8 mouse cellular contexts compared by ENCODE assay signal in genomic region chr2:25291184-25292053, GRCm38 (mm10). TPM values are rescaled to one million over a fixed set of nuclear protein-coding genes. Genes with fewer than 3 reads are reported as not detected.
DNase-seq lines count a peak whose midpoint lies in the region; ATAC-seq and TF ChIP-seq lines count a peak whose summit lies in the region.
"Had no signal": no experiment of that assay in that cellular context is flagged by ENCODE, and none has a peak within 500 bp of the region (broad histone marks: within the 10 kb centered on the region; RNA-seq: fewer than 3 reads in every experiment).

No protein-coding gene starts in this region.

- peak overlapping the region; percentile 51; the same call in 1 of the 2 replicates for H3K4me3 ChIP-seq in ES-Bruce4 (ENCODE audit: low read depth, low read length)
- H3K4me3 ChIP-seq in brown adipose tissue, adult 24 weeks (ENCODE audit: insufficient read depth, low read depth, low read length), result peak overlapping the region; percentile 35
- peak overlapping the region; percentile 25; the same call in 1 of the 2 replicates for H3K4me3 ChIP-seq in hindbrain, embryonic 11.5 days (ENCODE audit: low read depth, low read length)
- peak overlapping the region; percentile 38 for H3K4me3 ChIP-seq in lung, postnatal 0 days (ENCODE audit: low read depth, low read length)

- no peaks in the 10 kb centered on the region for H3K36me3 ChIP-seq in ES-Bruce4 (ENCODE audit: control insufficient read depth, insufficient read depth, low read length, poor library complexity, severe bottlenecking)
- H3K36me3 ChIP-seq in hindbrain, embryonic 11.5 days (ENCODE audit: control insufficient read depth, insufficient read depth, low read length), result no peaks in the 10 kb centered on the region
- H3K36me3 ChIP-seq in lung, postnatal 0 days (ENCODE audit: insufficient read depth, low read length), result no peaks in the 10 kb centered on the region

- H3K27ac ChIP-seq in ES-Bruce4 (ENCODE audit: insufficient read depth, low read length), result no peak overlapping the region
- no peak overlapping the region for H3K27ac ChIP-seq in brown adipose tissue, adult 24 weeks (replicated peaks; ENCODE audit: low read depth, low read length)
- no peak overlapping the region for H3K27ac ChIP-seq in hindbrain, embryonic 11.5 days (ENCODE audit: low read depth, low read length)
- H3K27ac ChIP-seq in lung, postnatal 0 days (ENCODE audit: low read length), result no peak overlapping the region

- ATAC-seq in hindbrain, embryonic 11.5 days (ENCODE audit: low FRiP score), result peak; percentile 11; the same call in 1 of the 2 replicates
- ATAC-seq in lung, postnatal 0 days, result no peak

- no peaks in the 10 kb centered on the region for H3K9me3 ChIP-seq in ES-Bruce4 (replicated peaks; ENCODE audit: control insufficient read depth, insufficient read depth, low read length, poor library complexity, severe bottlenecking)
- no peaks in the 10 kb centered on the region for H3K9me3 ChIP-seq in hindbrain, embryonic 11.5 days (ENCODE audit: control insufficient read depth, low read length)
- no peaks in the 10 kb centered on the region for H3K9me3 ChIP-seq in lung, postnatal 0 days (ENCODE audit: low read length)

- TF ChIP-seq POLR2A in ES-Bruce4 (IDR thresholded peaks at IDR 0.05; ENCODE audit: insufficient read depth, low read length), result no peak

- H3K27me3 ChIP-seq in ES-Bruce4 (ENCODE audit: control insufficient read depth, insufficient read depth, low read length, poor library complexity, severe bottlenecking), result peaks cover 11% of the 10 kb centered on the region; the same call in 1 of the 2 replicates
- H3K27me3 ChIP-seq in hindbrain, embryonic 11.5 days (ENCODE audit: control insufficient read depth, insufficient read depth, low read length), result peaks cover 65% of the 10 kb centered on the region
- H3K27me3 ChIP-seq in lung, postnatal 0 days (replicated peaks; ENCODE audit: insufficient read depth, low read length), result peaks cover 40% of the 10 kb centered on the region

- no peak for TF ChIP-seq EP300 in ES-Bruce4 (IDR thresholded peaks at IDR 0.05; ENCODE audit: insufficient read depth, low read depth, low read length)
- no peak for TF ChIP-seq EP300 in lung, postnatal 0 days (IDR thresholded peaks at IDR 0.05)

- H3K4me2 ChIP-seq in hindbrain, embryonic 11.5 days (replicated peaks; ENCODE audit: low read depth, low read length), result peak overlapping the region; percentile 44
- H3K4me2 ChIP-seq in lung, postnatal 0 days (replicated peaks; ENCODE audit: low read depth, low read length), result peak overlapping the region; percentile 62

- H3K4me1 ChIP-seq in ES-Bruce4 (ENCODE audit: control insufficient read depth, insufficient read depth, low read length), result no peaks in the 10 kb centered on the region
- peaks cover 5% of the 10 kb centered on the region; the same call in 1 of the 2 replicates for H3K4me1 ChIP-seq in brown adipose tissue, adult 24 weeks (ENCODE audit: control insufficient read depth, insufficient read depth, insufficient read length, low read length)
- peaks cover 5% of the 10 kb centered on the region; the same call in 1 of the 2 replicates for H3K4me1 ChIP-seq in hindbrain, embryonic 11.5 days (replicated peaks; ENCODE audit: control insufficient read depth, insufficient read depth, low read length)
- peaks cover 19% of the 10 kb centered on the region for H3K4me1 ChIP-seq in lung, postnatal 0 days (ENCODE audit: insufficient read depth, low read depth, low read length)

- DNase-seq in hindbrain, embryonic 11.5 days (ENCODE audit: low spot score), result peak; percentile 18
- no peak for DNase-seq in lung, postnatal 0 days (ENCODE audit: low spot score)
- DNase-seq in right cerebral cortex, postnatal 10 days (ENCODE audit: low spot score in 2 of 2), result no peak
- DNase-seq in yolk sac, embryonic 10.5 days (ENCODE audit: low spot score), result no peak
- DNase-seq in left cerebral cortex, adult 11 months (ENCODE audit: low spot score), result no peak

- H3K9ac ChIP-seq in ES-Bruce4 (ENCODE audit: low read depth, poor library complexity, severe bottlenecking), result peak overlapping the region; percentile 9; the same call in 1 of the 2 replicates
- H3K9ac ChIP-seq in hindbrain, embryonic 11.5 days (ENCODE audit: low read depth, low read length), result no peak overlapping the region
- H3K9ac ChIP-seq in lung, postnatal 0 days (replicated peaks; ENCODE audit: low read depth), result no peak overlapping the region

- WGBS in hindbrain, embryonic 11.5 days, result 7% methylated on average over 31 of the region's 32 CpGs
- 10% methylated on average over 28 of the region's 32 CpGs for whole genome bisulfite sequencing in lung, postnatal 0 days

- no peak for TF ChIP-seq CTCF in ES-Bruce4 (IDR thresholded peaks at IDR 0.05; ENCODE audit: low read depth, low read length)
- no peak for TF ChIP-seq CTCF in lung, postnatal 0 days (IDR thresholded peaks at IDR 0.05)

RNA-seq across cellular contexts. Expression of gene Lrrc26, which starts 1.7 kb away (rescaled TPM):
- polyA plus RNA-seq in ES-Bruce4 (2011; ENCODE audit: insufficient read depth, insufficient read length, low read depth, missing spikeins), result not detected in 2 replicates
- polyA plus RNA-seq in brown adipose tissue, adult 24 weeks (2012; ENCODE audit: insufficient read depth, insufficient read length, missing spikeins), result not detected in 2 replicates
- not detected in 2 replicates for polyA plus RNA-seq in hindbrain, embryonic 11.5 days (2014; fragmentation: Nextera tagmentation; extraction: Ambion mirVana)
- polyA plus RNA-seq in lung, postnatal 0 days (2015; fragmentation: Nextera tagmentation; extraction: Ambion mirVana), result 42.2 and 46.5 TPM in 2 replicates

RNA-seq across cellular contexts. Expression of gene Tmem210, which starts 3.5 kb away (rescaled TPM):
- polyA plus RNA-seq in ES-Bruce4 (2011; ENCODE audit: insufficient read depth, insufficient read length, low read depth, missing spikeins), result not detected in 2 replicates
- polyA plus RNA-seq in brown adipose tissue, adult 24 weeks (2012; ENCODE audit: insufficient read depth, insufficient read length, missing spikeins), result not detected in 2 replicates
- not detected in 2 replicates for polyA plus RNA-seq in hindbrain, embryonic 11.5 days (2014; fragmentation: Nextera tagmentation; extraction: Ambion mirVana)
- not detected in 2 replicates for polyA plus RNA-seq in lung, postnatal 0 days (2015; fragmentation: Nextera tagmentation; extraction: Ambion mirVana)
- polyA plus RNA-seq: large intestine, adult 2 months had no signal

RNA-seq across cellular contexts. Expression of gene Anapc2, which starts 19.1 kb away (rescaled TPM):
- 72.4 and 76.0 TPM in 2 replicates for polyA plus RNA-seq in ES-Bruce4 (2011; ENCODE audit: insufficient read depth, insufficient read length, low read depth, missing spikeins)
- 18.6 and 23.7 TPM in 2 replicates for polyA plus RNA-seq in brown adipose tissue, adult 24 weeks (2012; ENCODE audit: insufficient read depth, insufficient read length, missing spikeins)
- polyA plus RNA-seq in hindbrain, embryonic 11.5 days (2014; fragmentation: Nextera tagmentation; extraction: Ambion mirVana), result 107 and 110 TPM in 2 replicates
- 88.4 and 89.0 TPM in 2 replicates for polyA plus RNA-seq in lung, postnatal 0 days (2015; fragmentation: Nextera tagmentation; extraction: Ambion mirVana)

RNA-seq across cellular contexts. Expression of gene Ssna1, which starts 19.2 kb away (rescaled TPM):
- 47.4 and 49.1 TPM in 2 replicates for polyA plus RNA-seq in ES-Bruce4 (2011; ENCODE audit: insufficient read depth, insufficient read length, low read depth, missing spikeins)
- 41.7 and 44.0 TPM in 2 replicates for polyA plus RNA-seq in brown adipose tissue, adult 24 weeks (2012; ENCODE audit: insufficient read depth, insufficient read length, missing spikeins)
- polyA plus RNA-seq in hindbrain, embryonic 11.5 days (2014; fragmentation: Nextera tagmentation; extraction: Ambion mirVana), result 244 and 248 TPM in 2 replicates
- polyA plus RNA-seq in lung, postnatal 0 days (2015; fragmentation: Nextera tagmentation; extraction: Ambion mirVana), result 146 and 173 TPM in 2 replicates

RNA-seq across cellular contexts. Expression of gene Grin1, which starts 27.6 kb away (rescaled TPM):
- 2.7 and 4.2 TPM in 2 replicates for polyA plus RNA-seq in ES-Bruce4 (2011; ENCODE audit: insufficient read depth, insufficient read length, low read depth, missing spikeins)
- not detected in 2 replicates for polyA plus RNA-seq in brown adipose tissue, adult 24 weeks (2012; ENCODE audit: insufficient read depth, insufficient read length, missing spikeins)
- polyA plus RNA-seq in hindbrain, embryonic 11.5 days (2014; fragmentation: Nextera tagmentation; extraction: Ambion mirVana), result 3.6 and 3.9 TPM in 2 replicates
- 0.30 and 0.36 TPM in 2 replicates for polyA plus RNA-seq in lung, postnatal 0 days (2015; fragmentation: Nextera tagmentation; extraction: Ambion mirVana)

Comparison
In these comparisons a context has a peak if more than half of its experiments do, and no peak if none do; other contexts are left out.
1. RNA of gene Lrrc26, which starts 1.7 kb away (polyA plus RNA-seq): 42.2 to 46.5 TPM in lung, postnatal 0 days; not detected in hindbrain, embryonic 11.5 days, not detected in ES-Bruce4 and not detected in brown adipose tissue, adult 24 weeks; every median in the first group is over 10 times any median in the second.
2. Peak in every context shown above with its lines, with median percentiles within 50 percentile points of each other: H3K4me3 ChIP-seq.